Mouse (Mus musculus) thymus, postnatal 25 days (tissue): Measurements from ENCODE around the gene Emp1.
A peak's percentile ranks its signal among the peaks of the same experiment; 100 is the strongest.

Experiments used
- DNase-seq: peaks from one replicate; pipeline ENCODE4 v3.0.0; 2022

The Emp1 gene

GRCm38 (mm10) chr6:135362459-135363159 is at the start of gene Emp1:
Gene Emp1, plus strand, starts transcription at chr6:135362545.
- peak; percentile 31 for DNase-seq

DNA sequence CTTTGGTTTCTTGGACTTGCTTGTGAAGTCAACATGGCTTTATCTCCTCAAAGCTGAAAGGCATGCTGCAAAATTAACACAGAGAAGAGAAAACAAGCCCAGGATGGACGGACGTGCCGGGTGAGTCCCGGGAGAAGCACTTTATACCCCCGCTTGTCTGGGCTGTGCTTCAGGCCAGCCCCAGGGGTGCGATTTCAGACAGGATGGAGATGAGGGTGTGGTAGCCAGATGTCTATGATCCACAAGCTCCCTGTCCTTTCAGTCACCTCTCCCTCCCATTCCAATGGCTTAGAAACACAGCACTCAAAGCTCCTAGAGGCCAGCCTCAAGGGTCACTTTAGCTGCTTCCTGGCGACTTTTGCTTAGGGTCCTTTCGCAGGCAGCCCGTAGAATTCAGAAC is 48.4 kb upstream of the Emp1 start:
- no peak for DNase-seq

GRCm38 (mm10) chr6:135316141-135316540 is 46.2 kb upstream of the Emp1 start:
- no peak for DNase-seq

DNA sequence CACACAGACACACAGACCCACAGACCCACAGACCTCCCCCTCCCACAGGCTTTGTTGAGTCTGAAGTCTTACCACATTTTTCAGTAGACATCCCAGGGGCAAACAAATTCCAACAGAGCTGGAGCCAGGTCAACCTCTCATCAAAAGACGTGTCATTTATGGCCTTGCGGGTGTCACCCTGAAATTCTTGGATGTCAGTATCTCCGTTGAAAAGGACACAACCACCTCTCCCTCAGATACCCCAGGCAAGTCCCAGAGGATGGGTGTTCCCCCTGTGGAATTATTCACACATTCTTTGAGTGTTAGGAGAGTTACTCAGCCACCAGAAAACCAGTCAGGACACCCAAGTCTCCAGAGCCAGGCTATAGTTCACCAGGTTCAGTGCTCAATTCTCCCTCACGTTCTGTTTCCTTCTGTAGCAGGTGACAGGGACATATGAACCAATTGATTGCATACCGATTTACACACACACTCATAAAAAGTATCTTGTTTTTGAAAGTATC is 42.9 kb upstream of the Emp1 start:
- no peak for DNase-seq

DNA sequence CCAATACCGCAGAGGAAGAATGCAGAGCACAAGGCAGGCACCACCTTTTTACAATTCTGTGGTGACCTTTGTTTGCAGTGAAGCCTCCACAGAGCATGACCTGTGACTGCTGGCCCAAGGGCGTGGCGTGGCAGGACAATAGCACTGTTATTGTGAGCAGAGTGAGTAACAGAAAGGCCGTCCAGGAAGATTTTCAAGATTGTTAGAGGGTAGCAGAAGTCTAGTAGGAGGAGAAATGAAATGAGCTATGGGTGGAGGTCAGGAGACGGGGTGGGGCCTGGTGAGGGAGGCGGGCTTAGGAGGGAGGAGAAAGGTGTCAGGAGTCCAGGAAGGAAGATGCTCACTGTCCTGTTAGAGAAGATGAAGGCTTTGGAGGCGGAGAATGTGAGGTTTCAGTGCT is 39.6 kb upstream of the Emp1 start:
- DNase-seq: peak; percentile 23

DNA sequence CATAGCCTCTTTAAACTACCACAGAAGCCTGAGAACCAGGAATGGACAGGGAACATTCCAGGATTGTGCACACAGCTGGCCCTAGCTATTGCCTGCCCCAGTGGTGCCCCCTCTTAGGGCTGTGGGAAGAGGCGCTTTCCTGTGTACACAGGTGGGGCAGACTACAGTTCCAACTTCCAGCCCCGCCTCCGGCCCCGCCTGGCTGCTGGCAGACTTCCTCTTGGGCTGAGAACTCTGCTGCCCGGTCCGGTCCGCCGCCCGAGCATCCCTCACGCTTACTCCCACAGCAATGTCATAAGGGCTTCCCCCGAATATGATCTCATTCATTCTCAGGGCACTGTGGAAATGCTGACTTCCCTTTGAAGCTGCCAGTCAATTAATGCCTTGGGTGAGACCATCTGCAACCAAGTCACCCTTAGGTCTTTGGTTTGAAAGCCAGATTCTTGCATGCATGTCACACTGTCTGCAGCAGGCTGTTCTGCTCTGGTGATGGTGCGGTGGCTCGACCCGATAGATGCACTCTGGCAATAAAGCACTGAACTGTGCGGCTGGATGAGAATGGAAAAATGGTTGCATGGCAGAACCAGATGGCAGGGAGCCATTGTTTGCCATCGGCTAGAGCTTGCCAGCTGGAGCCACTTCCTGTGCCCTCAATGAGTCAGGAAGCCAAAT is 38.9 kb upstream of the Emp1 start:
- peak; percentile 81 for DNase-seq

DNA sequence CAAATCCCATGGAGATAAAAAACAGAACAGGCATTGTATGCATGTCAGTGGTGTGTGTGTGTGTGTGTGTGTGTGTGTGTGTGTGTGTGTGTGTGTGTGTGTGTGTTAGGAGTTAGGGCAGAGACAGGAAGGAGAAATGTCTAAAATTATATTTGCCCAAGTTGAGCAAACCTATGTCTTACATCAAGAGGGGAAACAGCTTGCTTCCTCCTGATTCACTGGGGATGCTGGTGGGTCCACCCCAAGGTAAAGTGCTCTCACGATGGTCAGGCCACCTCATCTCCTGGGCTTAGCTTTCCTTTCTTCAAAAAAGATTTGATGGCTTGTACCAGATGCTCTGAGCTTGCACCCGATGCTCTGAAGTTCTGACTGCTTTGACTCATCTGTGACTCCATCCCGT is 38.2 kb upstream of the Emp1 start:
- peak; percentile 21 for DNase-seq

- peak; percentile 25 for DNase-seq
Observed at GRCm38 (mm10) chr6:135324686-135325300, 37.6 kb upstream of the Emp1 start.

DNA sequence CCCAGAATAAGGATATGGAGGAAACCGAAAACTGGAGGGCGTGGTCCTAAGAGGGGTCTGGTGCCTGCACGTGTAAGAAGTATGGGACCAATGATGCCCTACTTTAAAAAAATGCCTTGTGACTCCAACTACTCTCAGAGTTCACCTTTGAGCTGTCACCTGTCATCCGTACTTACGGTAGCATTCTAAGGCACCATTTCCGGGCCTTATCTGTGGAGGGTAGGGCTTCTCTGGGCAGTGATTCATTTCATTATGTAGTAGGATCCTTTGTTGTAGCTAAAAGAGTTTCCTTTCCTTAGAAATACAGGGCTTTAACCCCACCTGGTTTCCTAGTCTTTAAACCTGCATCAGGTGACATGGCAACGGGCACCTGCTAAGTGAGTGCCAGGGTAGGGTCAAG is 35.5 kb upstream of the Emp1 start:
- DNase-seq: no peak

- no peak for DNase-seq
Observed at GRCm38 (mm10) chr6:135331916-135332315, 30.4 kb upstream of the Emp1 start.

- DNase-seq: no peak
Observed at GRCm38 (mm10) chr6:135332737-135333281, 29.5 kb upstream of the Emp1 start.

GRCm38 (mm10) chr6:135333994-135334651 is 28.2 kb upstream of the Emp1 start:
- DNase-seq: no peak

DNA sequence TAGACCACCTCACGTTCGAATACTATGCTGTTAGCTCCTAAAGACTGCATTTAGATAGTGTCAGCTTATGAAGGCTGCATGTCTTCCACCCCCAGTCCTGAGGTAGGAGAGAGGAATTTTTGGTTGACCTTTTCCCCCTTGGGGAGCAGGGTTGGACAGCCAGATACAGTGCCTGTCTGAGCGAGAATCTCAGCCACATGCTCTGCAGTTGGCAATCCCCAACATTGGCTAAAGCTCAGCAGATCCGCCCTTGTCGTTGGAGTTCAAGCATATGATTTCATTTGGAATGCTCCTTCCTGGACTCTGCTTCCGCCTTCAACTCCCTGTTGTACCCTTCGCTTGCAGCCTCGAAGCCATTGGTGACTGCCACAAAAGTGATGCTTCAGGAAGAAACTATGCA is 26.0 kb upstream of the Emp1 start:
- no peak for DNase-seq

GRCm38 (mm10) chr6:135340355-135341075 is 21.8 kb upstream of the Emp1 start:
- DNase-seq: no peak

GRCm38 (mm10) chr6:135341076-135341378 is 21.3 kb upstream of the Emp1 start:
- DNase-seq: no peak

- DNase-seq: no peak
Observed at GRCm38 (mm10) chr6:135351638-135352302, 10.6 kb upstream of the Emp1 start.

- no peak for DNase-seq
Observed at GRCm38 (mm10) chr6:135352537-135352936, 9.8 kb upstream of the Emp1 start.

GRCm38 (mm10) chr6:135354953-135355352 is 7.4 kb upstream of the Emp1 start:
- no peak for DNase-seq

DNA sequence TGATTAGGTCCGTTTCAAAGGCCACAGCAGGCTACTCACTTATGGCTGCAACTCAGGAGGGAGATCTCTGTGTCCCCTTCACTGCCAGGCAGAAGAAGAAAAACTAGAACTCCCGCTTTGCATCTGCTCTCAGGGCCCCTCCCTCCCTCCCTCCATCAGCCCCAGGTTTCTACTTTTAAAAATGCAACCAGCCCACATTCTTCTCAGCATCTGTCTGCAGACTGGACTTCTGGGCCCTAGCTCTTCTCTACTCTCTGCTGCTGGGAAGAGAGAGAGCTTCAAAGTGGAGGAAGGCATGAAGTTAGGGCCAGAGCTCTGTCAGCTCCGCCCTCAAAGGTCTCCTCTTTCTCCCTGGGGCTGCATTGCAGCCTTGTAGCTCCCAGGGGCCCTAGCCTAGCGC is 2.0 kb upstream of the Emp1 start:
- DNase-seq: no peak

DNA sequence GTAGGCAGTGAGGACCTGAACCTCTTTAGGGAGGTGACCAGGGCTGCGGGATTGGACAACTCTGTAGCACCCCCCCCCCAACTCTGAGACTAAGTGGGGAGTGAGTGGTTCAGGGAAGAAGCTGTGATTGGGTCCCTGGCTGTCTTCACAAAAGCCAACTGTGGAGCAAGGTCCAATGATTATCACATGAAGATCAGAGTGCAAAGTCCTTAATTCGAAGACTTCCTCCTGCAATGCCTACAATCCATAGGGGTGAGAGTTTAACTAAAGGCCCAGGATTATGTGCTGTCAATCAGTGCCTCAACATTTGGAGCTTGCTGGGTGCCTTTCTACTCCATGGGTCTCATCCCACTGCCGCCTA is 267 bp upstream of the Emp1 start:
- no peak for DNase-seq

GRCm38 (mm10) chr6:135363344-135364040 is 1.1 kb downstream of the Emp1 start:
- DNase-seq: no peak
